Mouse (Mus musculus): Measurements from ENCODE around the gene Olfr1357.

GRCm38 (mm10) chr10:78607602-78608001 lies 10.3 kb downstream of the Olfr1357 start:
- TF ChIP-seq POLR2A (IDR thresholded peaks at IDR 0.05; ENCODE audit: insufficient read depth, low read depth, low read length), result no peak
- no peak for TF ChIP-seq CTCF (IDR thresholded peaks at IDR 0.05; ENCODE audit: insufficient read depth, low read depth, low read length)
